Mouse (Mus musculus) hindbrain, embryonic 15.5 days (tissue): ENCODE results near the gene Top2b. TPM values are rescaled to one million over a fixed set of nuclear protein-coding genes. Genes with fewer than 3 reads are reported as not detected.
A peak's percentile ranks its signal among the peaks of the same experiment; 100 is the strongest.

Source experiments
- ATAC-seq: fragments of 200-750 bp; cut with Nextera tagmentation; 2 replicates; pipeline ENCODE4 v1.8.0; 2017; ENCODE audit warnings: low read depth, moderate number of reproducible peaks, moderate TSS enrichment; ENCODE audit not compliant: low FRiP score
- H3K27ac ChIP-seq: fragments of 300-500 bp; sonication (generic); replicated peaks from 2 replicates; pipeline ENCODE4 v1.5.1; 2015; ENCODE audit warnings: mild to moderate bottlenecking, inconsistent platforms
- H3K27me3 ChIP-seq: fragments of 300-500 bp; sonication (generic); 2 replicates; pipeline ENCODE4 v1.6.1; 2015; ENCODE audit warnings: control low read depth, inconsistent platforms
- H3K36me3 ChIP-seq: fragments of 300-500 bp; sonication (generic); 2 replicates; pipeline ENCODE4 v1.6.1; 2015; ENCODE audit warnings: control low read depth, inconsistent platforms
- H3K4me1 ChIP-seq: fragments of 300-500 bp; sonication (generic); replicated peaks from 2 replicates; pipeline ENCODE4 v1.6.1; 2015; ENCODE audit warnings: control low read depth, inconsistent platforms
- H3K4me2 ChIP-seq: fragments of 300-500 bp; sonication (generic); 2 replicates; pipeline ENCODE4 v1.6.1; 2015; ENCODE audit warnings: moderate library complexity, mild to moderate bottlenecking, inconsistent platforms
- H3K4me3 ChIP-seq: fragments of 300-500 bp; sonication (generic); 2 replicates; pipeline ENCODE4 v1.5.1; 2015; ENCODE audit warnings: mild to moderate bottlenecking, inconsistent platforms
- H3K9ac ChIP-seq: fragments of 300-500 bp; sonication (generic); 2 replicates; pipeline ENCODE4 v1.6.1; 2015; ENCODE audit warnings: inconsistent platforms
- H3K9me3 ChIP-seq: fragments of 300-500 bp; sonication (generic); 2 replicates; pipeline ENCODE4 v1.6.1; 2016; ENCODE audit warnings: control low read depth, inconsistent platforms
- WGBS: fragments of 180-500 bp; shearing (Covaris S2); methylation state at CpG from one replicate; pipeline ENCODE4 v1.1.7; 2015; 5-methylcytosine and 5-hydroxymethylcytosine counted together
- polyA plus RNA-seq: library from polyadenylated mRNA; unstranded; fragments of >200 nt; fragmentation: Nextera tagmentation; extraction: Ambion mirVana; gene quantifications from 2 replicates; pipeline ENCODE4 v1.2.1, GENCODE M21; 2015

Gene Top2b
- polyA plus RNA-seq: 73.4 and 83.8 TPM in 2 replicates

- Histone ChIP-seq H3K27me3 (no peaks in the 10 kb centered on the region), H3K9me3 (no peaks in the 10 kb centered on the region), H3K27ac (peak within 1 kb of the TSS; percentile 98), H3K9ac (peak within 1 kb of the TSS; percentile 96), H3K4me3 (peak within 1 kb of the TSS; percentile 80), H3K4me2 (peak within 1 kb of the TSS; percentile 78), H3K36me3 (no peaks in the 10 kb centered on the region), H3K4me1 (peaks cover 32% of the 10 kb centered on the region)
- ATAC-seq: peak; percentile 99
- under 1% methylated on average over 32 of the region's 32 CpGs for WGBS
These were observed at the start of gene Top2b for GRCm38 (mm10) chr14:16364878-16365337. Top2b (plus strand) TSS chr14:16365179.

GRCm38 (mm10) chr14:16316715-16317114 lies 48.3 kb upstream of the Top2b start:
- no peaks in the 10 kb centered on the region for H3K9me3 ChIP-seq
- no peak overlapping the region for H3K27ac ChIP-seq
- H3K36me3 ChIP-seq: no peaks in the 10 kb centered on the region
- H3K9ac ChIP-seq: no peak overlapping the region
- WGBS: 87% methylated on average over 1 of the region's 1 CpGs
- H3K4me1 ChIP-seq: no peaks in the 10 kb centered on the region
- H3K27me3 ChIP-seq: no peaks in the 10 kb centered on the region
- no peak overlapping the region for H3K4me3 ChIP-seq
- no peak overlapping the region for H3K4me2 ChIP-seq
- ATAC-seq: no peak

- Histone ChIP-seq H3K4me1 (no peaks in the 10 kb centered on the region), H3K9ac (no peak overlapping the region), H3K27me3 (no peaks in the 10 kb centered on the region), H3K27ac (no peak overlapping the region), H3K9me3 (no peaks in the 10 kb centered on the region), H3K4me2 (no peak overlapping the region), H3K4me3 (no peak overlapping the region), H3K36me3 (no peaks in the 10 kb centered on the region)
- ATAC-seq: no peak
- WGBS: 84% methylated on average over 2 of the region's 2 CpGs
These were observed 45.2 kb upstream of the Top2b start for GRCm38 (mm10) chr14:16319818-16320217.

- Histone ChIP-seq H3K4me1 (0 out of 2 replicates have a peak, but pooled peaks cover 4% of the 10 kb centered on the region), H3K9ac (no peak overlapping the region), H3K27me3 (no peaks in the 10 kb centered on the region), H3K4me3 (no peak overlapping the region), H3K4me2 (no peak overlapping the region), H3K9me3 (no peaks in the 10 kb centered on the region), H3K36me3 (no peaks in the 10 kb centered on the region), H3K27ac (no peak overlapping the region)
- WGBS: 89% methylated on average over 4 of the region's 4 CpGs
- no peak for ATAC-seq
These were observed 40.6 kb upstream of the Top2b start for GRCm38 (mm10) chr14:16324394-16324793.

- no peaks in the 10 kb centered on the region for H3K36me3 ChIP-seq
- no peak overlapping the region for H3K4me2 ChIP-seq
- H3K4me3 ChIP-seq: no peak overlapping the region
- H3K9ac ChIP-seq: no peak overlapping the region
- ATAC-seq: no peak
- H3K4me1 ChIP-seq: 0 out of 2 replicates have a peak, but pooled peaks cover 4% of the 10 kb centered on the region
- H3K27me3 ChIP-seq: no peaks in the 10 kb centered on the region
- H3K27ac ChIP-seq: no peak overlapping the region
- no peaks in the 10 kb centered on the region for H3K9me3 ChIP-seq
- 48% methylated on average over 1 of the region's 1 CpGs for WGBS
These were observed 39.8 kb upstream of the Top2b start for GRCm38 (mm10) chr14:16325208-16325607.

- no peak for ATAC-seq
These were observed 36.4 kb upstream of the Top2b start for GRCm38 (mm10) chr14:16328531-16328930.

GRCm38 (mm10) chr14:16328959-16329480 lies 36.0 kb upstream of the Top2b start:
- Histone ChIP-seq H3K4me3 (no peak overlapping the region), H3K4me1 (0 out of 2 replicates have a peak, but pooled peaks cover 4% of the 10 kb centered on the region), H3K36me3 (no peaks in the 10 kb centered on the region), H3K9ac (no peak overlapping the region), H3K9me3 (no peaks in the 10 kb centered on the region), H3K27ac (no peak overlapping the region), H3K4me2 (no peak overlapping the region), H3K27me3 (no peaks in the 10 kb centered on the region)
- no peak for ATAC-seq
- 41% methylated on average over 5 of the region's 5 CpGs for WGBS

More at GRCm38 (mm10) chr14:16328531-16328930, 36.4 kb upstream of the Top2b start:
- Histone ChIP-seq H3K27ac (no peak overlapping the region), H3K36me3 (no peaks in the 10 kb centered on the region), H3K9me3 (no peaks in the 10 kb centered on the region), H3K4me1 (0 out of 2 replicates have a peak, but pooled peaks cover 4% of the 10 kb centered on the region), H3K4me2 (no peak overlapping the region), H3K4me3 (no peak overlapping the region), H3K9ac (no peak overlapping the region), H3K27me3 (no peaks in the 10 kb centered on the region)
- 9% methylated on average over 2 of the region's 2 CpGs for WGBS

GRCm38 (mm10) chr14:16329756-16330155 lies 35.2 kb upstream of the Top2b start:
- 84% methylated on average over 3 of the region's 3 CpGs for WGBS
- no peak for ATAC-seq
- Histone ChIP-seq H3K4me2 (no peak overlapping the region), H3K4me1 (0 out of 2 replicates have a peak, but pooled peaks cover 4% of the 10 kb centered on the region), H3K9ac (no peak overlapping the region), H3K27ac (no peak overlapping the region), H3K27me3 (no peaks in the 10 kb centered on the region), H3K9me3 (no peaks in the 10 kb centered on the region), H3K4me3 (no peak overlapping the region), H3K36me3 (no peaks in the 10 kb centered on the region)

- no peak overlapping the region for H3K9ac ChIP-seq
- WGBS: 82% methylated on average over 3 of the region's 3 CpGs
- H3K27me3 ChIP-seq: no peaks in the 10 kb centered on the region
- H3K4me2 ChIP-seq: no peak overlapping the region
- H3K4me1 ChIP-seq: no peaks in the 10 kb centered on the region
- no peaks in the 10 kb centered on the region for H3K36me3 ChIP-seq
- no peak overlapping the region for H3K4me3 ChIP-seq
- H3K9me3 ChIP-seq: no peaks in the 10 kb centered on the region
- no peak for ATAC-seq
- H3K27ac ChIP-seq: no peak overlapping the region
These were observed 30.7 kb upstream of the Top2b start for GRCm38 (mm10) chr14:16334260-16334659.

GRCm38 (mm10) chr14:16335835-16336417 lies 29.1 kb upstream of the Top2b start:
- no peak overlapping the region for H3K9ac ChIP-seq
- WGBS: 76% methylated on average over 3 of the region's 3 CpGs
- no peaks in the 10 kb centered on the region for H3K36me3 ChIP-seq
- H3K9me3 ChIP-seq: no peaks in the 10 kb centered on the region
- ATAC-seq: no peak
- no peaks in the 10 kb centered on the region for H3K4me1 ChIP-seq
- H3K27me3 ChIP-seq: no peaks in the 10 kb centered on the region
- H3K4me3 ChIP-seq: no peak overlapping the region
- H3K27ac ChIP-seq: no peak overlapping the region
- H3K4me2 ChIP-seq: no peak overlapping the region

- Histone ChIP-seq H3K9me3 (no peaks in the 10 kb centered on the region), H3K4me3 (no peak overlapping the region), H3K9ac (no peak overlapping the region), H3K4me2 (no peak overlapping the region), H3K36me3 (no peaks in the 10 kb centered on the region), H3K4me1 (no peaks in the 10 kb centered on the region), H3K27me3 (no peaks in the 10 kb centered on the region), H3K27ac (no peak overlapping the region)
- 72% methylated on average over 9 of the region's 9 CpGs for WGBS
- no peak for ATAC-seq
These were observed 17.5 kb upstream of the Top2b start for GRCm38 (mm10) chr14:16347505-16347904.

GRCm38 (mm10) chr14:16359704-16360103 lies 5.3 kb upstream of the Top2b start:
- Histone ChIP-seq H3K4me1 (peaks cover 7% of the 10 kb centered on the region), H3K9ac (no peak overlapping the region)
- WGBS: 80% methylated on average over 1 of the region's 1 CpGs

More at GRCm38 (mm10) chr14:16359704-16360103, 5.3 kb upstream of the Top2b start:
- Histone ChIP-seq H3K4me3 (no peak overlapping the region), H3K9me3 (no peaks in the 10 kb centered on the region), H3K36me3 (no peaks in the 10 kb centered on the region), H3K27me3 (no peaks in the 10 kb centered on the region), H3K4me2 (no peak overlapping the region), H3K27ac (no peak overlapping the region)
- no peak for ATAC-seq
